Mouse (Mus musculus) liver, adult 2 months (tissue): ENCODE measurements around the gene Miga2. TPM values are rescaled to one million over a fixed set of nuclear protein-coding genes. Genes with fewer than 3 reads are reported as not detected.

Experiments used
- DNase-seq: peaks from one replicate; pipeline ENCODE4 v3.0.0-alpha.2; 2011; ENCODE audit warnings: low read depth, low spot score; ENCODE audit errors: extremely low read depth
- H3K27ac ChIP-seq: fragments of 200-500 bp; replicated peaks from 2 replicates; pipeline ENCODE4 v1.5.1; 2012; ENCODE audit warnings: low read depth, mild to moderate bottlenecking, control low read depth, inconsistent platforms, low read length; ENCODE audit not compliant: insufficient read depth
- H3K27me3 ChIP-seq: fragments of 200-500 bp; 2 replicates; pipeline ENCODE4 v1.6.1; 2012; ENCODE audit warnings: mild to moderate bottlenecking, moderate library complexity, low read length, inconsistent platforms; ENCODE audit not compliant: control insufficient read depth, insufficient read depth
- H3K36me3 ChIP-seq: fragments of 200-500 bp; 2 replicates; pipeline ENCODE4 v1.6.1; 2012; ENCODE audit warnings: low read length, inconsistent platforms; ENCODE audit not compliant: control insufficient read depth, insufficient read depth
- H3K4me1 ChIP-seq: fragments of 200-500 bp; 2 replicates; pipeline ENCODE4 v1.6.1; 2011; ENCODE audit warnings: low read length; ENCODE audit not compliant: control insufficient read depth, insufficient read depth
- H3K4me3 ChIP-seq: fragments of 200-500 bp; 2 replicates; pipeline ENCODE4 v1.5.1; 2011; ENCODE audit warnings: low read depth, mild to moderate bottlenecking, control low read depth, low read length, moderate library complexity; ENCODE audit not compliant: insufficient read depth
- H3K79me2 ChIP-seq: fragments of 200-500 bp; 2 replicates; pipeline ENCODE4 v1.6.1; 2012; ENCODE audit warnings: inconsistent platforms, mild to moderate bottlenecking, low read length, moderate library complexity; ENCODE audit not compliant: control insufficient read depth, insufficient read depth
- H3K9ac ChIP-seq: fragments of 200-500 bp; 2 replicates; pipeline ENCODE4 v1.6.1; 2012; ENCODE audit warnings: low read depth, mild to moderate bottlenecking, control low read depth, inconsistent platforms, low read length
- CTCF ChIP-seq: fragments of 200-500 bp; IDR thresholded peaks from 2 replicates; pipeline ENCODE4 v1.5.1; 2011; ENCODE audit warnings: low read depth, low read length, control low read depth
- POLR2A ChIP-seq: fragments of 200-500 bp; IDR thresholded peaks from 2 replicates; pipeline ENCODE4 v1.6.1; 2011; ENCODE audit warnings: low read length, control low read depth; ENCODE audit not compliant: insufficient read depth; ENCODE audit errors: extremely low read depth
- WGBS: fragments of 180-500 bp; shearing (Covaris S2); methylation state at CpG from one replicate; pipeline ENCODE4 v1.1.7; 2018; 5-methylcytosine and 5-hydroxymethylcytosine counted together
- polyA plus RNA-seq: library from polyadenylated mRNA; depleted of rRNA; stranded (reverse); fragments of >200 nt; gene quantifications from 2 replicates; pipeline ENCODE4 v1.2.3, GENCODE M21; 2012
- total RNA-seq: library from RNA; depleted of rRNA; stranded (reverse); fragments of >200 nt; gene quantifications from 2 replicates; pipeline ENCODE4 v1.2.3, GENCODE M21; 2014

Gene Miga2
- total and polyA plus RNA-seq, 2 experiments: 37.2 to 46.5 TPM

DNA sequence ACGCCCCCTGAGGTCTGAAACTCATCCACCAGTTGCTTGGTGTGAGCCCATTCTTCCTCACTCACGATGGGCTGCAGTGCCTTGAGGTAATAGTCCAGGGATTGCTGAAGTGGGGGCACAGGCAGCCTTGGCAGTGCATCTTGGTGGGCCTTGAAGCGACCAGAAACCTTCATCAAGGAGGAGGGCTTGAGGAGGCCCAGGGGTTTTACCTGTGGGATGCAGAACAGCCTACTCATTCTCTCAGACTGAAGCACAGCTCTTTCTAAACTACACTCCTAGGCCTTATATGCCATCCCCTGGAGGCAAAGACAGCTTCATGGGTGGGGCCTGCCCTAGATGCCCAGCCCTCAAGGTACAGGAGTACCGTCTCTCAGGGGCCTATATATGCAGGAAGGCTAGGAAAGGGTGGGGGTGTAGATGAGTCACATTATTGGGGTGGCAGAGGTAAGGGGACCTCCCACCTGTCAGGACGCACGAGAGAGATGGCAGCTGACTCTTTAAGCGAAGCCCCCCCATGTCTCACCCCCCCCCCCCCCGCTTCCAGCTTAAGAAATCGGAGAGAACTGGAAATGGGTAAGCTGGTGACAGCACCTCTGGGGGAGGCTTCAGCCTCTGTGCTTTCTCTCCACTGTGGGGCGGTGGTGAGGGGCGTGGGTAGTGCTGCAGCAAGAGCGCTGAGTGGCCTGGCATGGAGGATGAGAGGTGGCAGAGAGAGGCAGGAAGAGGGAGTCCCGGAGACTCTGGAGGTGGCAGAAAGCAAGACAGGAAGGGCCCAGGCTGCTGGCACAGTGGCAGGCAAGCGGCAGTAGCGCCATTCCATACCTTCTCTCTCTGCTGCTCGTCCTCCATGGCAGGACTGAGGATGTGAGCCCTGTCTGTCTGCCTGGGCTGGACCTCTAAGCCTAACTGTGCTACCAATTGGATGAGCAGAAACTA lies 49.3 kb downstream of the Miga2 start:
- H3K4me1 ChIP-seq: peaks cover 34% of the 10 kb centered on the region
- DNase-seq: no peak
- peaks cover 2% of the 10 kb centered on the region; the same call in 1 of the 2 replicates for H3K36me3 ChIP-seq
- peak overlapping the region; percentile 48 for H3K9ac ChIP-seq
- peak overlapping the region; percentile 50 for H3K27ac ChIP-seq
- no peaks in the 10 kb centered on the region for H3K27me3 ChIP-seq
- WGBS: 73% methylated on average over 16 of the region's 16 CpGs
- peaks cover 24% of the 10 kb centered on the region; the same call in 1 of the 2 replicates for H3K79me2 ChIP-seq
- H3K4me3 ChIP-seq: peak overlapping the region; percentile 27; the same call in 1 of the 2 replicates
- no peak for TF ChIP-seq CTCF
- TF ChIP-seq POLR2A: no peak

DNA sequence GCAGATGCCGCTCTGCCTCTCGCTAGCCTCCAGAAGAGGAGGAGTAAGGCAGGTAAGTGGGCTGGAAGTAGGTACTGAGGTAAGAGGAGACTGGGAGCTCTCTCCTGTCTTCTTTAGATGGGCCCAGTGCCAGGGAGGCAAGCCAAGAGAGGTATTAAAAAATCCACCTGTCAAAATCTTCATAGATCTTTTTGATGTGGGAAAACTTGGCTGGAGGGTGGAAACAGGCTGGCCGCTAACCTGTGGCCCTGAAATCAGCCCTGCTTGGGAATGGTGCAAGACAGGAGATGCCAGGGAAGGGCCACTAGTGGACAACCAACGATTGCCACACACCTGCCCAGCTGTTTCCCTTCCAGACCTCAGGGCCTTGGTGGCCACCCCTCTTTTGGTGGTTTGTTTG lies 50.1 kb downstream of the Miga2 start:
- peak; percentile 99 for DNase-seq
- Histone ChIP-seq H3K9ac (peak overlapping the region; percentile 48), H3K79me2 (peaks cover 32% of the 10 kb centered on the region), H3K4me1 (peaks cover 33% of the 10 kb centered on the region), H3K27me3 (no peaks in the 10 kb centered on the region), H3K27ac (peak overlapping the region; percentile 50), H3K4me3 (peak overlapping the region; percentile 27; the same call in 1 of the 2 replicates), H3K36me3 (no peaks in the 10 kb centered on the region)
- 23% methylated on average over 4 of the region's 4 CpGs for WGBS
- TF ChIP-seq CTCF (no peak), POLR2A (no peak)

DNA sequence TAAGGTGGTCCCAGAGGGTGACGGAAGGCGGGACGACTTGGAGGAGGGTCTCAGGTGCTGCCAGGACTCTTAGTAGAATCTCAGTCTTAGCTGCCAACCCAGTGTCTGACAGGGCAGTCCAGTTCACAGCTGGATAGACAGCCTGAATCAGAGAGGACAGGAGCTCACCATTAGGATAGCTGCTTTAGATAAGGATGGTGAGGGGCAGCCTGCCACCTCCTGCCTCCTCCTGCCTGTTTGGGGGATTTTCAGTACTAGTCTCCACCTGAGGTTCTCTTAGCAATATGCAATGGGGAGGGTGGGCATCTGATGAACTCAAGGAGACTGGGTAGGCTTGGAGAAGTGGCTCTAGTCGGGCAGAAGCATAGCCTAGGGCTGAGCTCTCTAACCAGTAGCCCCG lies 50.6 kb downstream of the Miga2 start:
- no peak for DNase-seq
- TF ChIP-seq POLR2A: no peak
- TF ChIP-seq CTCF: no peak
- Histone ChIP-seq H3K79me2 (peaks cover 35% of the 10 kb centered on the region), H3K9ac (peak overlapping the region; percentile 66), H3K4me3 (peak overlapping the region; percentile 73), H3K4me1 (peaks cover 30% of the 10 kb centered on the region), H3K27me3 (no peaks in the 10 kb centered on the region), H3K36me3 (no peaks in the 10 kb centered on the region), H3K27ac (peak overlapping the region; percentile 83)
- 18% methylated on average over 5 of the region's 5 CpGs for WGBS

DNA sequence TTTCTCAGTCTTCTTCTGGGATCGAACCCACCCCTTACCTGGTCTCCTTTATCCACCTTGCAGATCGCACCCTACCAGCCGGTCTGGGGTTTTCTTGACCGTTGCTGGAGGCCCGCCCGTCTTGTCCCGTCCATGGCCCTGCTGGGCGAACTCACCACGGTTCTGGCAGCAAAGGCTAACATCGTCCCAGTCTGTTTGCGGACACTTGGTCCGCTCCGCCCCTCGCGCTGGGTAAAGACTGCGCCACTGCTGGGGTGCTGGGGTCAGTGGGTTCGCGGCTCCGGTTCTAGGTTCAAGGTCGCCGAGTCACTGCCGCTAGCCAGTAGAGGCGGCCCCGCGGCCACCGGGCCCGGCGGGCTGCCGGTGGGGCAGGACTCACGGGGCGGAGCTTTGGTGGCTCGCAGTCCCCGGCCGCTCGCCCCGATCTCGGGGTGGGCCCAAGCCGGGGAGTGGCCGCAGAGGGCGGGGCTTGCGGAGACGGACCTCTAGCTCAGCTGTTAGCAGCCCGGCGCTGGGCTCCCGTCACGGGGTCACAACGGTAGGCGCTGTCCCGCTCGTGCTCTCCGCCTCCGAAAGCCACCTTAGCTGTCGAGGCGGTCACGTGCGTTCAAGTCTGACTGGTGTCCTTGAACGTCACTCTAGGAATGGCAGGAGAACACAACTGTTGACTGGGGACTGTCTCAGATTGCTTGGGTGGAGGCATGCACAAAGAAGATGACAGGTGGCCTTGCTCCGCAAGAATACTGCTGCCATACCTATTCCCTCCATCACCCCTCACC lies 51.3 kb downstream of the Miga2 start, which contains the start of gene Crat:
Gene Crat, minus strand, starts transcription at position 657 of the 779 bp plus-strand sequence.
- Histone ChIP-seq H3K4me1 (peaks cover 26% of the 10 kb centered on the region), H3K4me3 (peak within 1 kb of the TSS; percentile 73), H3K27me3 (no peaks in the 10 kb centered on the region), H3K27ac (peak within 1 kb of the TSS; percentile 92), H3K9ac (peak within 1 kb of the TSS; percentile 75), H3K36me3 (no peaks in the 10 kb centered on the region), H3K79me2 (peaks cover 35% of the 10 kb centered on the region)
- peak; percentile 95 for DNase-seq
- TF ChIP-seq CTCF: no peak
- TF ChIP-seq POLR2A: peak; percentile 81
- 1% methylated on average over 58 of the region's 58 CpGs for WGBS

DNA sequence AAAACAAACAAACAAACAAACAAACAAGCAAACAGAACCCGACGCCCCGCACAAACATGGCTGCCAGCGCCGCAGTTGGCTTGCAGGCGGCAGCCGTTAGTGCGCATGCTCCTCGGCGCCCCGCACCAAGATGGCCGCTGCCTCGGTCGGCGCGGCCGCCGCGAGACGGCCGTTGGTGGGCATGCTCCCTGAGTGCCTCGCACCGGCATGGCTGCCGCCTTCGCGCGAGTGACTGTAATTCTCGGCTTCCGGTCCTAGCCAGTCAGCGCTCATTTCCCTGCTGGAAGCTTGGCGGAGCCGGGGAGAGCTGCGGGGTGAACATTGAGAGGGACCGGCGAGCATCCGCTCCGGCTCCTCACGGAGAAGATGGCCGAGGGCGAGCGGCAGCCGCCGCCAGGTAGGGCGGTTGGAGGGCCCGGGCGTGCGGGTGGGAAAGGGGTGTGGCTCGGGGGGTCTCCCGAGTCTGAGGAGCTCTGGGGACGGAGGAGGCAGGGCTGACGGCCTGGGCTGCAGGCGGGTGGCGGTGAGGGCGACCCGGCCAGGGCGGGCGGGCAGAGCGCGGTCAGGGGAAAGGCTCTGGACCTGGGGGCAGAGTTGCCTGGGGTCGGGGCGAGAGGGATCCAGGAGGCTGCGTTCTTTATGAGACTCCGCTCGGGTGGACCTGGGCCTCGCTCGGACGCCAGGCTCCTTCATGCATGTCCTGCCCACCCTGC lies 52.1 kb downstream of the Miga2 start, which contains the start of gene Ptpa:
Gene Ptpa, plus strand, starts transcription at position 104 of the 713 bp plus-strand sequence.
- H3K4me3 ChIP-seq: peak within 1 kb of the TSS; percentile 73
- WGBS: under 1% methylated on average over 64 of the region's 67 CpGs
- TF ChIP-seq POLR2A (peak; percentile 96), CTCF (no peak)
- peaks cover 35% of the 10 kb centered on the region for H3K79me2 ChIP-seq
- H3K4me1 ChIP-seq: peaks cover 25% of the 10 kb centered on the region
- no peaks in the 10 kb centered on the region for H3K36me3 ChIP-seq
- peak within 1 kb of the TSS; percentile 75 for H3K9ac ChIP-seq
- H3K27ac ChIP-seq: peak within 1 kb of the TSS; percentile 92
- H3K27me3 ChIP-seq: no peaks in the 10 kb centered on the region
- no peak for DNase-seq
